ENCODE assay signal across 8 mouse cellular contexts in genomic region chr11:120234136-120234775, GRCm38 (mm10). TPM values are rescaled to one million over a fixed set of nuclear protein-coding genes. Genes with fewer than 3 reads are reported as not detected.
DNase-seq lines count a peak whose midpoint lies in the region; ATAC-seq and TF ChIP-seq lines count a peak whose summit lies in the region.

No protein-coding gene starts in this region.

- peaks cover 9% of the 10 kb centered on the region; the same call in 1 of the 2 replicates for H3K36me3 ChIP-seq in heart, embryonic 10.5 days
- H3K36me3 ChIP-seq in kidney, postnatal 0 days (ENCODE audit: insufficient read depth, low read length), result no peaks in the 10 kb centered on the region
- peaks cover 7% of the 10 kb centered on the region; the same call in 1 of the 2 replicates for H3K36me3 ChIP-seq in midbrain, embryonic 12.5 days

- H3K4me2 ChIP-seq in kidney, postnatal 0 days (ENCODE audit: low read length), result peak overlapping the region; percentile 100
- H3K4me2 ChIP-seq in midbrain, embryonic 12.5 days (replicated peaks), result peak overlapping the region; percentile 90

- under 1% methylated on average over 52 of the region's 52 CpGs for WGBS in heart, embryonic 10.5 days
- under 1% methylated on average over 52 of the region's 52 CpGs for WGBS in kidney, postnatal 0 days
- under 1% methylated on average over 51 of the region's 52 CpGs for WGBS in midbrain, embryonic 12.5 days

- no peaks in the 10 kb centered on the region for H3K27me3 ChIP-seq in heart, embryonic 10.5 days (ENCODE audit: insufficient read depth, poor library complexity, severe bottlenecking)
- no peaks in the 10 kb centered on the region for H3K27me3 ChIP-seq in kidney, postnatal 0 days (ENCODE audit: insufficient read depth, low read length)
- no peaks in the 10 kb centered on the region for H3K27me3 ChIP-seq in midbrain, embryonic 12.5 days

- H3K27ac ChIP-seq in heart, embryonic 10.5 days, result peak overlapping the region; percentile 99
- H3K27ac ChIP-seq in kidney, postnatal 0 days, result peak overlapping the region; percentile 86
- H3K27ac ChIP-seq in midbrain, embryonic 12.5 days (replicated peaks), result peak overlapping the region; percentile 99

- TF ChIP-seq CTCF in kidney, postnatal 0 days (IDR thresholded peaks at IDR 0.05; ENCODE audit: low read depth), result no peak

- H3K4me3 ChIP-seq in heart, embryonic 10.5 days, result peak overlapping the region; percentile 89
- H3K4me3 ChIP-seq in kidney, postnatal 0 days (replicated peaks; ENCODE audit: low read depth, low read length), result peak overlapping the region; percentile 94
- H3K4me3 ChIP-seq in midbrain, embryonic 12.5 days, result peak overlapping the region; percentile 97

- H3K4me1 ChIP-seq in heart, embryonic 10.5 days, result peaks cover 41% of the 10 kb centered on the region
- peaks cover 26% of the 10 kb centered on the region for H3K4me1 ChIP-seq in kidney, postnatal 0 days (replicated peaks; ENCODE audit: insufficient read depth, low read length)
- H3K4me1 ChIP-seq in midbrain, embryonic 12.5 days, result peaks cover 22% of the 10 kb centered on the region

- peak overlapping the region; percentile 99 for H3K9ac ChIP-seq in kidney, postnatal 0 days (ENCODE audit: low read depth, low read length)
- peak overlapping the region; percentile 100 for H3K9ac ChIP-seq in midbrain, embryonic 12.5 days (replicated peaks)

- H3K9me3 ChIP-seq in heart, embryonic 10.5 days, result no peaks in the 10 kb centered on the region
- H3K9me3 ChIP-seq in kidney, postnatal 0 days (replicated peaks; ENCODE audit: low read length), result no peaks in the 10 kb centered on the region
- H3K9me3 ChIP-seq in midbrain, embryonic 12.5 days, result no peaks in the 10 kb centered on the region

- DNase-seq in adrenal gland, adult 2 months, result peak; percentile 78
- DNase-seq in adrenal gland, adult 8-10 months, result no peak
- DNase-seq in 3134 (ENCODE audit: extremely low read depth, insufficient read length, low spot score), result peak; percentile 78
- DNase-seq in cerebellum, adult 8-10 months, result peak; percentile 66
- DNase-seq in heart, embryonic 10.5 days (ENCODE audit: low spot score), result no peak
- peak; percentile 65 for DNase-seq in kidney, postnatal 0 days (ENCODE audit: low spot score)
- peak; percentile 23 to 44 for DNase-seq in thymus, postnatal 10 days (ENCODE audit: low spot score in 2 of 2)

- no peak for ATAC-seq in kidney, postnatal 0 days (replicated peaks; ENCODE audit: low FRiP score, low read depth)
- ATAC-seq in midbrain, embryonic 12.5 days (ENCODE audit: low FRiP score, low read depth), result no peak

RNA-seq across cellular contexts. Expression of gene Bahcc1, which starts 1.5 kb away (rescaled TPM):
- total RNA-seq in adrenal gland, adult 2 months (2021), result 10 to 100 TPM in 1 of 2 experiments, 1 to 10 TPM in 1; 9.2 to 21.9 TPM
- 17.9 and 19.5 TPM in 2 replicates for polyA plus RNA-seq in adrenal gland, adult 2 months (2012; rRNA removed)
- total RNA-seq in adrenal gland, adult 8-10 months (2022), result 10 to 100 TPM; 16.6 to 24.5 (median 19.5) TPM
- 7.7 and 12.9 TPM in 2 replicates for polyA plus RNA-seq in heart, embryonic 10.5 days (2016; fragmentation: Nextera tagmentation; extraction: Ambion mirVana)
- 8.2 and 8.6 TPM in 2 replicates for polyA plus RNA-seq in kidney, postnatal 0 days (2015; fragmentation: Nextera tagmentation; extraction: Ambion mirVana)
- 25.1 and 26.1 TPM in 2 replicates for polyA plus RNA-seq in midbrain, embryonic 12.5 days (2016; fragmentation: Nextera tagmentation; extraction: Ambion mirVana)

Comparison
In these comparisons a context has a peak if more than half of its experiments do, and no peak if none do; other contexts are left out.
1. DNase-seq: peak in adrenal gland, adult 2 months (single experiment), 3134 (single experiment), cerebellum, adult 8-10 months (single experiment), kidney, postnatal 0 days (single experiment) and thymus, postnatal 10 days (2 of 2); none in adrenal gland, adult 8-10 months (single experiment) and heart, embryonic 10.5 days (single experiment).
2. Peak in every context shown above with its lines, with median percentiles within 50 percentile points of each other: H3K27ac ChIP-seq and H3K4me3 ChIP-seq.